Mouse (Mus musculus) CD4-positive, CD25-positive, alpha-beta regulatory T cell, adult 2 months (primary cell): ENCODE results near the gene Cwh43.
A peak's percentile ranks its signal among the peaks of the same experiment; 100 is the strongest.

Source experiments
- DNase-seq: peaks from one replicate; pipeline ENCODE4 v3.0.0-alpha.2; 2012; ENCODE audit warnings: low read depth, low spot score

Gene Cwh43

GRCm38 (mm10) chr5:73399768-73400526 lies 5.9 kb upstream of the Cwh43 start:
- no peak for DNase-seq

GRCm38 (mm10) chr5:73401341-73401740 lies 4.5 kb upstream of the Cwh43 start:
- no peak for DNase-seq

GRCm38 (mm10) chr5:73402911-73403310 lies 3.0 kb upstream of the Cwh43 start:
- DNase-seq, result no peak

GRCm38 (mm10) chr5:73403311-73404068 lies 2.4 kb upstream of the Cwh43 start:
- DNase-seq, result no peak

GRCm38 (mm10) chr5:73404790-73405189 lies 1.1 kb upstream of the Cwh43 start:
- peak; percentile 35 for DNase-seq

- DNase-seq, result no peak
Measured at GRCm38 (mm10) chr5:73406861-73407260, 986 bp downstream of the Cwh43 start.

GRCm38 (mm10) chr5:73409970-73410369 lies 4.1 kb downstream of the Cwh43 start:
- DNase-seq, result no peak

GRCm38 (mm10) chr5:73411771-73412170 lies 5.9 kb downstream of the Cwh43 start:
- no peak for DNase-seq

GRCm38 (mm10) chr5:73414172-73414571 lies 8.3 kb downstream of the Cwh43 start:
- no peak for DNase-seq

- no peak for DNase-seq
Measured at GRCm38 (mm10) chr5:73419045-73419695, 13.3 kb downstream of the Cwh43 start.

GRCm38 (mm10) chr5:73426824-73427223 lies 20.9 kb downstream of the Cwh43 start:
- DNase-seq, result no peak

GRCm38 (mm10) chr5:73431581-73431980 lies 25.7 kb downstream of the Cwh43 start:
- peak; percentile 69 for DNase-seq

- no peak for DNase-seq
Measured at GRCm38 (mm10) chr5:73432805-73433204, 26.9 kb downstream of the Cwh43 start.

- no peak for DNase-seq
Measured at GRCm38 (mm10) chr5:73434764-73435163, 28.9 kb downstream of the Cwh43 start.

- no peak for DNase-seq
Measured at GRCm38 (mm10) chr5:73442176-73442575, 36.3 kb downstream of the Cwh43 start.

GRCm38 (mm10) chr5:73450276-73450675 lies 44.4 kb downstream of the Cwh43 start:
- DNase-seq, result no peak

- no peak for DNase-seq
Measured at GRCm38 (mm10) chr5:73454502-73455306, 48.8 kb downstream of the Cwh43 start.

GRCm38 (mm10) chr5:73455307-73455687 lies 49.4 kb downstream of the Cwh43 start:
- no peak for DNase-seq

- DNase-seq, result no peak
Measured at GRCm38 (mm10) chr5:73468462-73469433, 62.9 kb downstream of the Cwh43 start.
